Mouse (Mus musculus) bone marrow, adult 2 months (tissue): Measurements from ENCODE around the gene Tmem87a.

Experiments used
- CTCF ChIP-seq: fragments of 200-500 bp; IDR thresholded peaks from 2 replicates; pipeline ENCODE4 v1.5.1; 2011; ENCODE audit warnings: low read length, control low read depth; ENCODE audit not compliant: control insufficient read depth, insufficient read depth
- POLR2A ChIP-seq: fragments of 200-500 bp; IDR thresholded peaks from 2 replicates; pipeline ENCODE4 v1.6.1; 2011; ENCODE audit warnings: low read depth, mild to moderate bottlenecking, control low read depth, low read length, borderline replicate concordance; ENCODE audit not compliant: control insufficient read depth

GRCm38 (mm10) chr2:120360425-120360824, 43.5 kb downstream of the Tmem87a start:
- no peak for TF ChIP-seq POLR2A
- no peak for TF ChIP-seq CTCF
